Mouse (Mus musculus) urinary bladder, postnatal 4 days (tissue): ENCODE measurements around the gene Hacl1.

Source experiments
- DNase-seq, 2 experiments: peaks; one replicate each; pipeline ENCODE4 v3.0.0; 2021 to 2022; ENCODE audit warnings: low spot score in 2 of 2

Gene Hacl1

GRCm38 (mm10) chr14:31662555-31663211 lies 21.6 kb upstream of the Hacl1 start:
- DNase-seq = peak in 1 of 2 experiments; percentile 53

GRCm38 (mm10) chr14:31661671-31662554 lies 20.8 kb upstream of the Hacl1 start:
- peak; percentile 83 to 87 for DNase-seq

DNA sequence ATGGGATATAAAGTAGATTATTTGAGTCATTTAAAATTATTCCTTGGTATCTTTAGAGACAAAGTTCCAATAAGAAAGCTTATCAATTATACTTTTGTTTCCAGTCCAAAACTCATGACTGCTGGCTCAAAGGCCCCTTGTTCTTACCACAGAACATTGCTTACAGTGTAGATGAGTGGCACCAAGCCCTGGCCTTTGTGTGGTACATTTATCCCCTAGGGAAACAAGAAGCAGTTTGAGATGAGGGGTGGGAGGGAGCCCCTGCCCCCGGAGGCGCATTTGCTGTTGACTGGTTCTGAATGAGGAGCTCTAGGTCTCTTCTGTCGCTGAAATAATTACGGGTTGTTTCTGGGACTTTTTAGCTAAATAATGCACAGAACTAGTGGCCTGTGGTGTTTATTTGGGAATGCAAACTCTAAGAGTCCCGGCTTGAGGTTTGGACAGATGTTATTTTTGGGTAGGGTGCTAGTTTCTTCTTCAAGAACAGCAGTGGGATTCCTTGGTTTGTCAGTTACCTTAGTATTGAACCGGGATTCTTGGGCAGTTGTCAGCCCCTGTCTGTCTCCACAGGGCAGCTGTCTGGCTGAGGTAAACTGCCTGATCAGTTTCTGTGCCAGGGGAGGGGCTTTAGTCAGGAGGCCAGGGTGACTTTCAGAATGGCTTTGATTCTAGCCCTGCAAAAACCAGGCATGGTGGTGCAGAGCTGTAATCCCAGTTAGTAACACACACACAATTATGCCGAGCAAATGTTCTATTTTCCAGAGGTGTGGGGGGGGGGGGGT lies 19.4 kb upstream of the Hacl1 start:
- no peak for DNase-seq

GRCm38 (mm10) chr14:31659501-31660181 lies 18.6 kb upstream of the Hacl1 start:
- DNase-seq = no peak

GRCm38 (mm10) chr14:31658126-31658680 lies 17.1 kb upstream of the Hacl1 start:
- DNase-seq = no peak

DNA sequence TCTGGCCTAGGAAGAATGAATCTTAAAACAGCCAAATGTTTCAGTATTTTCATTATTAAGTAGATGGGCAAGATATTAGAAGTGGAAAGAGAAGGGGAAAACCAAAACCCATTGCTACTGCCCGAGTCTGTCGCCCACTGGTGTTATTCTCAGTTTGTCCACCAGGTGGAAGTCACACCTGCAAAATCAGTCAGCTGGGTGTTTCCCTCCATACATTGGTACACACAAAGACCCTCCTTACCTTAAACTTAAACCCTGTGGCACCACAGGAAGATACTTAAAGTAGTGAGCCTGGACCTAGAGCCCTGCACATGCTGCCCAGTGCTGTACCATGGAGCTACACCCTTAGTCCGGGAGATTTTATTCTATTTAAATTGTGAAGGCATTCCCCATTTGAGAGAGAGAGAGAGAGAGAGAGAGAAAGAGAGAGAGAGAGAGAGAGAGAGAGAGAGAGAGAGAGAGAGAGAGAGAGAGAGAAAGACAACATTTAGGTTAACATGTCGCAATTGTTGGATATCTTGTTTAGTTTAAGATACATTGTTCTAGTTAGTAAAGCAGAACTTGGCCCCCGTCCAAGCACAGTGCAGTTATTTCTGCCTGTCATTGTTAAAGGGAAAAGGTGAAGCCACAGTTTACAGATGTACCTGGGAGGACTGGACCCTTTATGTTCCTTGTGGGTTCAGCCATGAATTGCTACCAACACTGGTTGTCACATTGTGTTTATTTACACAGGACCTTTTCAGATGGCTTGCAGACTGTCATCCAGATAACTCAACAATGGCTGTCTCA lies 16.0 kb upstream of the Hacl1 start:
- DNase-seq = peak in 1 of 2 experiments; percentile 76

DNA sequence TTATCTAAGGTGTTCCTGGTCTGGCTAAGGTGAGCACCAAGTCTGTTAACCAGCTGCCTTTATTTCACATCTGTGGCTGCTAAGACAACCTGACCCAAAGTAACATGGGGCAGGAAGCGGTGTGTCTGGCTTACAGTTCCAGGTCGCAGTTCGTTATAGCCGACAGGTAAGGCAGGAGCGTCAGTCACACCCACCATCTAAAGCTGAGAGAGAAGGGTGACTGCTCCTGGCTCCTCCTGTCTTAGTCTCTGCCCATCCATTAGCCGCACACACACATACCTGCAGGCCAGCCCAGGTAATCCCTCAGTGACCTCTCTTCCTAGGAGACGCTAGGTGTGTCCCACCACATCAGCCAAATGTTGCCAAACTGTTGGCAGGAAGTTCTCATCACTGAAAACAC lies 15.3 kb upstream of the Hacl1 start:
- DNase-seq = no peak

DNA sequence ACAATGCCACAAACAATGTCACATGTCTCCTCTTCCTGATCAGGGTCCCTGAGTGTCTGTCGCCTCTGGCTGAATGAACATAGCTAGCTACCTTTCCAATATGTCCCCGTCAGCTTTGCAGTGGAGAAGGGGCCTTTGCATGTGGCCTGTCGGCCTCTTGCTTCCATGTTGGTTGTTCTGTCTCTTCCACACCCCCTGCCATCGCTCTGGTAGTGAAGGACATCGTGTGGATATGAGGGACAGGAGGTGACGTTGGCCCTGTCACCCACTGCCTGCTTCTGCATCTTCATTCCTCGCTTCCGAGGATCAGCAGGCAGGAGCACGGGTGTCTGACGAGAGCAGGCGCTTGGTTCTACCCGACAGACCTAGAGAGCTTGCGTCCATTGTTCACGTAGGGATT lies 14.3 kb upstream of the Hacl1 start:
- DNase-seq = no peak

DNA sequence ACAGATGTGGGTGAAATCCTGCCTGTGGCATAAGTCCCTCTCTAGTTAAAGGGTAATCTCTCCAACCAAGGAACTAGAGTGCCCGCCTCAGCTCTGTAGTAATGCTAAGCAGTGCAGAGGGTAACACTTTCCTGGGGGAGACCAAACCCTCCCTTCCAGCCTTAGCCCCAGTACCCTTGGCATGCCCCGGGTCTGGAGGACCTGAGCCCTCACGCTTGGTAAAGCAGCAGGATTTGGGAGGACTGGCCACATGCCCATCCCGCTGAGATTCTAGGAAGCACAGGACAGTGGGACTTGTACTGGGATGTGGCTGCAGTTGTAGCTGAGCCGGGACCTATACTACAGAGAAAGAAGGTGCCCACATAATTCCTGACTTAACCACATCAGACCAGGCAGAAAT lies 13.7 kb upstream of the Hacl1 start:
- DNase-seq = no peak

DNA sequence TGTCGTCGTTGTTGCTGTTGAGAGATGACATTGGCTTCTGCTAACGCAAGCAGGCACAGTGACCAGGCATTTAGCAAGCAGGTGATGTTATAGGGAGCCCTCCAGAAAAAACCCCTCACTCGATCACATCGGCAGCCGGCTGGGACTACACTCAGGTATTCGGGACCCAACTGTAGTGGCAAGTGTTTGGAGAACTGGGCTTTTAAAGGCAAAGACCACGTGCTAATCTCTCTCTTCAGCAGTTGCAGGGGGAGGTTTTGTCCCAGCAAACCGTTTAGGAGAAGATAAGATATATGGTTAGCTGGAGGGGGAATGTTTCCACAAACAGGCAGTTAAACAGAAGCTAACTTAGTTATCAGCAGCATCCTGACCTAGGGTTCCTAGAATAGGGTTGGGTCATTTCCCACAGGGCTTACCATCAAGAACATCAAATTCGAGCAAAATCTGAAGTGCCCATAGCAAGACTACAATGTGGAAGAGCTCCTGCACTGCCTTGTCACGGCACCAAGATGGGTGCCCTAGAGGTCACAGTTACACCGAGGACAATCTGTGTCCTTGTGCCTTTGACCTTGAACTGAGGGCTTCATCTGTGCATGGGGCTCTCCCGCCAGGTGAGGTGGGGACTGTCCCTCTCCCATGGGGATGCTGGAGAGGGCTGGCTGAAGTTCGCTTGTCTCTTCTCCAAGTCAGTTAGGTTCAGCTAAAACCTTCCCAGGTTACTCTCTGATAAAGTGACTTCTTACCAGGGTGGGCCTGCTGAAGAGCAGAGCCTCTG lies 12.2 kb upstream of the Hacl1 start:
- no peak for DNase-seq

GRCm38 (mm10) chr14:31652624-31653023 lies 11.5 kb upstream of the Hacl1 start:
- DNase-seq = no peak

DNA sequence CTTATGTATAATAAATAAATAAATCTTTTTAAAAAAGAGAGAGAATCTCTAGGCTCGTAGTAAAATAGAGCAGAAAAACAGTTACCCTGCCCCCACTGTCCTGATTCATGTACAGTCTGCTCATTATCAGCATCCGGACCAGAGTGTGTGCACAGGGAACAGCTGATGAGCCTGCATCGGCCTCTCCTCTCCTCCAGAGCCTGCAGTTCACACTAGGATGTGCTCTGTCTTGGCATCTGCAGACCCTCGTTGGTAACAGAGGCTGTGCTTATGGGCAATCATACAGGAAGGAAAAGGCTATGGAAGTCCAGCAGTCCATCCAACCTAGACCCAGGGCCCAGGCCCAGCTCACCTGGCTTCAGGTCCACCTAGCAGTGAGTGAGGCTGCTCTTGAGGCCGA lies 11.0 kb upstream of the Hacl1 start:
- DNase-seq = no peak

GRCm38 (mm10) chr14:31651206-31651605 lies 10.1 kb upstream of the Hacl1 start:
- DNase-seq = no peak

GRCm38 (mm10) chr14:31650347-31650746 lies 9.3 kb upstream of the Hacl1 start:
- no peak for DNase-seq

DNA sequence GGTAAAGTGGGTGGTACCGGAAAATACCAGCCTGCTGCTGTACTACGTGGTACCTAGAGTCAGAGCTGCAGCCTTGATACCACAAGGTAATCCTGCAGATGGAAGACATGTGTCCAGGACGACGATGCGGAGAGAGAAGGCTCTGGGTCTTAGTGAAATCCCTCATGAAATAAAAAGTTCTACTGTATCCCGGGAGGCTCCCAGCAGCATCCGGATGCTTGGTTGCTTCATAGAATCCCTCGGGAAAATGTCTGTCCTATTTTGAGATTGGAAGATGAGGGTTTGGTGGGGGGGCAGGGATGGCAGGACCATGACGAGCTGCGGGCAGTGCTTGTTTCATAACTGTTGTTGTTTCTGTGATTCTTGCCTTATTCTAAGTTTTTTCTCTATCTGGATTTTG lies 6.9 kb upstream of the Hacl1 start:
- no peak for DNase-seq

DNA sequence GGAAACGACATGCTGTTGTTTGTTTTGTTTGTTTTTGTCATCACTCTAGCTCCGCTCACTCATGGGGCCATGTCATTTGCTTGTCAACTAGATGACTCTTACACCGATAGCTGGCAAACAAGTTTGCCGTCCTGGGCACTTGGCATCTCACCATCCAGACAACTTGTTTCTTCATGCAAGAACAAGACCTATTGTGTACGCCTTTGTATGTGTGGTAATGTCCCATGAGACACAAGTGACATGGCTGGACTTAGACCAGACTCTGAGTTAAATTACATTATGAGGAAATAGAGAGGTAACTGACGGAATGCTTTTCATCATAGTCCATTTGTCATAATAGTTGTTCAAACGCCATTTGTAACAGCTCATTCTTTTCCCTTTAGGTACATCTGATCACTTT lies 4.8 kb upstream of the Hacl1 start:
- DNase-seq = no peak

- DNase-seq = no peak
These were observed 4.0 kb upstream of the Hacl1 start for GRCm38 (mm10) chr14:31644931-31645547.

DNA sequence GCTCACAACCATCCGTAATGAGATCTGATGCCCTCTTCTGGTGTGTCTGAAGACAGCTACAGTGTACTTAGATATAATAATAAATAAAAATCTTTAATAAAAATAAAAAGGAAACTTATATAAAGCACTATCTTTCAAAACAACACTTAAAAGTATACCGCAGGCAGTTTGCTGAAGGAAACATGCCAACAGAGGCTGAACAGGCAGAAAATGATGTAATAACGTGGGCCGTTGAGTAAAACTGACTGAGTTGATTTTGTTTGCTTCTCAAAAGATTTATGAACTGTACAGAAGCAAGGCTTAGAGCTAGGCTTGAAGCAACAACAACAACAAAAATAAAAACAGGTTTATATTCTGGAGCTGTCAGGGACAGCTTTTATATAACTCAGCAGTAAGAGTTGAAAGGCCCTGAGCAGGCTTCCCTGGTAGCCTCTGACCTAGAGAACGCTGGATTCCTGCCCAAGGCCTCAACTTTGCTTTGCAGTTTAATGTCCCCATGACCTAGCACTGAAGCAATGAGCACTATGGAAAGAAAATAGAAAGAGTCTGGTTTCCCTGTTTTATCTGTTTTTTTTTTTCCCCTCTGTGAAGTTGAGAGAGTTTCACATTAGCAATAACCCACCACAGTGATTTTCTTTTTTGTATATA lies 3.2 kb upstream of the Hacl1 start:
- no peak for DNase-seq
